Mouse (Mus musculus) cerebellum, adult 11-12 months (tissue): ENCODE results near the gene Il12a.
"Not testable (repeated sequence)": the region's sequence is repeated elsewhere in the genome, so short reads cannot be mapped to it uniquely, and the experiment has no call there.

Experiments used
- DNase-seq: peaks from one replicate; pipeline ENCODE4 v3.0.0; 2022

Gene Il12a

GRCm38 (mm10) chr3:68686852-68687560 lies 3.4 kb upstream of the Il12a start:
- no peak for DNase-seq

- no peak for DNase-seq
Observed at GRCm38 (mm10) chr3:68689346-68689745, 1.1 kb upstream of the Il12a start.

DNA sequence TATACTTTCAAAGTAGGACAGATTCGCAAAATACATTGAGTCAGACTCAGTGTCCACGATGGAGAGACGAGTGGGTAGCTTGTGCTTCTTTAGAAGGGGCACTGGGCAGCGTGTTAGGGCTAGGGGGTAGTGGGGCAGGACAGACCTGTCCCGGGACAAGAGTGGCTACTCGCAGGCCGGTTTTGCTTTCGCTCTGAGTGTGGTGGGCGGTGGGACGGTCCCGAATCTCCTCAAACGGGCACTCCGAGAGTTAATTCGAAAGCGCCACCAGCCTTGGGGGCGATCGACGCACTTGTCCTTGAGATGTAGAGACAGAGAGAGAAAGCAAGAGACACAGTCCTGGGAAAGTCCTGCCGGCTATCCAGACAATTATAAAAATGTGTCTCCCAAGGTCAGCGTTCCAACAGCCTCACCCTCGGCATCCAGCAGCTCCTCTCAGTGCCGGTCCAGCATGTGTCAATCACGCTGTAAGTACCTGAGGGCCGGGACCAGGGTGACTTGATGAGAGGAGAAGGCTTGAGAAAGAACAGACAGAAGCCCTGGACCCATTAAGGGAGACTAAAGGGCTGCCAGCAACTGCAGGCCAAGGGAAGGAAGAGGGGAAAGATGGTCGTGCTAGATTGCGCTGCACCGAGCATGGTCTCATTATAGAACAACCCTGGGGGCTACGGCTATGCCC lies 795 bp downstream of the Il12a start:
- no peak for DNase-seq

- DNase-seq = no peak
Observed at GRCm38 (mm10) chr3:68691938-68692599, 1.6 kb downstream of the Il12a start.

DNA sequence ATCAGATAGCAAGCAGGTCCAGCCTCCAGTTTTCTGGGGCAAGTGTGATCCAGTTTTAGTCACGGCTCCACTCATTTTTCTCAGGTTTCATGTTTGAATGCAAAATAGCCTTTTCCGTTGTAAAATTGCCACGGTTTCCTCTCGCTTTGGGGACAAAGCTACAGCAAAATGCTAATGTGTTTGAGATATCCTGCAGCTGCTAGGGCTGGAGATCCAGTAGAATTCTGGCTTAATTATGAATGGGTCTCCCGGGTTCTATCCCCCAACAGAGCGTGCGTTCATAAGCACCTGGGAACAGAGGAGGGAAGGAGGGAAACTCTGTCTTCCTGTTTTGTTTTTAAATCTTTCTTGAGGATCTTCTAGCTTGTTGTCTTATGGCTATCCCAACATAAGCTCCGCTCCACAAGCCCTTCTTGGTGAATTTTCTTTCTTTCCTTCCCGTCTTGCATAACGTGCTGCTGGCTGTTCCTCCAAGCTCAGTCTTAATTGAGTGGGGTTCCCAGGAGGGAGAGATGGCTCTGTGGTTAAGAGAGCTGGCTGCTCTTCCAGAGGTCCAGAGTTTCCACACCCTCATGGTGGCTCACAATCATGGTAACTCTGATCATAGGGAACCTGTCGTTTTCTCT lies 2.3 kb downstream of the Il12a start:
- DNase-seq = no peak

DNA sequence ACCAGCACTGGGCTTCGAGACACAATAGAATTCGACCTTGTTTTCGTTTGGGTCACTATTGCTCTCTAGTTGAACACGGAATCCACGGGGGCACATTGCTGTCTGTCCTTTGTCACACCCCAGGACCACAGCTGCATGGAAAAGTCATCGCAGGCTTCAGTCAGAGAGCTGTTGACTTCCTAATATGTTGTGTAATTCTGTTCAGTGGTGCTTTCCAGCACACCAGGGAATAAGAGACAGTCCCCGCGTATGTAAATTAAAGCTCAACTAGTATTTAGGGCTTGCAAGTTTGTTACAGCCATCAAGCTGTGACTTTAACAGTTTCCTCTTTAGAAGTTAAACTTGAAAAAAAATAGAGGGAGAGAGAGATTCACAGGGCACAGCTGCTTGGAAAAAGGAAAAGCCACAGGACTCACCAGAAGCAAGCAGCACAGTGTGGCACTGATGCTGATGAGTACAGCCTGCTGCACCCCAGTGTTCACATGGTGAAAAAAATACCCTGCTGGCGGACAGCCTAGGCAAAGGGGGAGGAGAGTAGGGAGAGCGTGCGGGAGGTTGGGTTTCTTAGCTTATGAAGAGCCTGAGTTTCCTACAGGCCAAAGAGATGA lies 3.1 kb downstream of the Il12a start:
- peak; percentile 31 for DNase-seq

DNA sequence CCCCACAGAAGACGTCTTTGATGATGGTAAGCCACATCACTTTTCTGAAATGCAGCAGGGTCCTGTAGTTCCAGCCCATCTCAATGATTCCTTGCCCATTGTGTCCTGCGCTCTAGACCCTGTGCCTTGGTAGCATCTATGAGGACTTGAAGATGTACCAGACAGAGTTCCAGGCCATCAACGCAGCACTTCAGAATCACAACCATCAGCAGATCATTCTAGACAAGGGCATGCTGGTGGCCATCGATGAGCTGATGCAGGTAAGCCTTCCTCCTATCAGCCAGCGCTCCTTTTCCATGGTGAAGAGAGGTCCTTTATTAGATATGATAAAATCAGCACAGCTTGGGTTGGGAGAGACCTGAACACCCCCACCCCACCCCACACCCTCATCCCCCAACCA lies 4.9 kb downstream of the Il12a start:
- no peak for DNase-seq

GRCm38 (mm10) chr3:68696495-68697200 lies 6.2 kb downstream of the Il12a start:
- no peak for DNase-seq

- DNase-seq = no peak
Observed at GRCm38 (mm10) chr3:68698601-68699000, 8.2 kb downstream of the Il12a start.

- DNase-seq = no peak
Observed at GRCm38 (mm10) chr3:68700091-68700490, 9.6 kb downstream of the Il12a start.

DNA sequence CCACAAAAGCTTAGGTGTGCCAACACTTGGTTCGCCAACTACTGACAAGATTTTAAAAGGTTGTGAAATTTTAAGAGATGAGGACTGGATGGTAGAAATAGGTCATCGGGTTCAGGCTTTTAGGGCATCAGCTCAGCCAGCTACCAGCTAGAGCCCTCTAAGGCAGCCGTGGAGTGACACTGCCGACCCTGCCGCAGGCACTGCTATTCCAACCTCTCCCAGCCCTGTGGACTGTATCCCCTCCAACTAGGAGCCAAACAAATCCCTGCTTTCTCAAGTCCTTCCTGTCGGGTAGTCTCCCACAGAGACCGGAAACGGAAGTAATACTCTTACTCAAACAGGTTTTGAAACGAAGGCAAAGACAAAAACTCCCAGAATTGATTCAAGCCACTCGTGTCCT lies 15.9 kb downstream of the Il12a start:
- no peak for DNase-seq

GRCm38 (mm10) chr3:68708230-68708629 lies 17.8 kb downstream of the Il12a start:
- DNase-seq = peak; percentile 26

DNA sequence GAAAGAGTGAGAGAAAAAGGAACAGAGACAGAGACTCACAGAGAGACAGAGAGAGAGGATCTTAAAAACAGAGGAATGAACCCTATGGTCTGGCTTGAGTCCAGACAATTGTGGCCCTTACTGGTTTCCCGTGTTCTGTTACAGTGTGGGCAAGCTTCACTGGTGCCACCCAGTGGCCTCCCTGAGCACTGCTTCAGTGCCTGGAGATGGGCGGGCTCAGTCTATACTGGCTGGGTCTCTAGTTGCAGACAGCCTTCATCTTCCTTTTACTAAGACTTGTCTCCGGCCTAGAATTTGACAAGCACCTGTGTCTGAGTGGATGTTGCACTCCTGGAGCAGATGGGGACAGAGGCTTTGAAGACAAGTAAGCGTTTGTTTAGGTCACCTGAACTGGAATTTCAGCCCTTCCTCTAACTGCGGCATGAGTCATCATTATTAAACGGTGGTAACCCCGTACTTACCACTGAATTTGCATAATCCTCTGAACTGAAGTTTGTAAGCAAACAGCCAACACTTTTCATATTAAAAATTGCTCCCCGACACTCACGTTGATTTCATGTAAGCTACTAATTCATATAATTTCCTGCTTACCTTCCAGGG lies 18.9 kb downstream of the Il12a start:
- peak; percentile 65 for DNase-seq

GRCm38 (mm10) chr3:68710436-68710835 lies 20.0 kb downstream of the Il12a start:
- no peak for DNase-seq

DNA sequence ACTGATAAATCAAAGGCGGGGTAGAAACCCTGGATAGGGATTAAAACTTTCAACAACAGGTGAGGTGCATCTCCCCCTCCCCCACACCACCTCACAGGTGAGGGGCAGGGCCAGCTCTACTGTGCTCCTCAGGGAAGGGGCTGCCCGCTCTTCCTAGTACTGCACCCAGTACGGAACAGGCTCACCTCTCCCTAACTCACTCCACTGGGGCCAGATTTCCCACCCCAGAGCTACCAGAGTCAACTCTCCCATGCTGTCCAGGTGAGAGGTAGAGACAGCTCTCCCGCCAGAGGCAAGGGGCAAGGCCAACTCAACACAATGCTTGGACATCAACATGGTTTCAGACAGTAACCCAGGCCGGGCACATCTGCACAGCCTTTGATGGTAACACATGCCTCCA lies 21.1 kb downstream of the Il12a start:
- DNase-seq = no peak

- DNase-seq = no peak
Observed at GRCm38 (mm10) chr3:68713550-68713949, 23.1 kb downstream of the Il12a start.

GRCm38 (mm10) chr3:68717346-68717745 lies 26.9 kb downstream of the Il12a start:
- not testable (repeated sequence) for DNase-seq

DNA sequence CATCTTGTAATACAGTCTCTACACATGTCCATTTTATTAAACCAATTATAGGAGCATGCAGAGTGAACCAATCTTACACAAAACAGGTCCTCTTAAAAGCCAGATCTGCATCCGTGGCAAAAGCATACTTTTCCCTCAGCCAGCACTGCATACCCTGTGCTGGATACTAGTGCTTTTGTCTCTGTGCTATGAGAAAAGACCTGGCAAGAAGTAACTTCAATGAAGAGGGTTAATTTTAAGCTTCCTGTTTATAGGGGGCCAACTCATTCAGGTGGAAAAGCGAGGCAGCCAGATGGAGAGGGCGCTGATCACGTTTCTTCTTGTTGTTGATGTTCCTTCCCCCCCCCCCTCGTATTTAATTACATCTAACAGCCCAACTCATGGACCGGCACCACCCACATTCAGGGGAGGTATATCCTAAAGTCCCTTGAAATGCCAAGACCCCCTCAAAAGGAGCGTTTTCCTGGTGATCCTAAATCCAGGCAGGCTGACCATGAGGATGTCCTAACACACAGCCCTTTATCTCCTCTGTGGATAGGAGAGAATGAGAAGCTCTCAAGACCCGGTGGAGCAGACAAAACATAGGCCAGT lies 28.9 kb downstream of the Il12a start:
- no peak for DNase-seq

DNA sequence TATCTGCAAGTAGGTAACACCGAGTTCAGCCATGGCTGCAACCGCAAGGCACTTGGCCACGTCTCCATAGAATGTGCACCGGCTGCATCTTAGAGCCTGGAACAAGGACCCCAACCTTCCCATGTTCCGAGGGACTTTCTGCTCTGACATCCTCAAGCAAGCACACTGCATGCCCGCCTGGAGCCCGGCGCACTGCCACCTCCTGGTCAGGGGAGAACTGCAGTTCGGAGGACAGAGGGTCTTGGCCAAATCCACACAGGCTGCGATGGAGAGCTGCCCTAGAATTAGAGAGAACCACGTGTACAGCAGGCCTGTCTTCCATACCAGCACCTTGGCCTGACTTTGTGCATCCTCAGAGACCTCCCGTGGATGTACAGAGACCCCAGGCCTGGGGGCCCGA lies 29.8 kb downstream of the Il12a start:
- DNase-seq = no peak

GRCm38 (mm10) chr3:68741955-68742354 lies 51.5 kb downstream of the Il12a start:
- no peak for DNase-seq

DNA sequence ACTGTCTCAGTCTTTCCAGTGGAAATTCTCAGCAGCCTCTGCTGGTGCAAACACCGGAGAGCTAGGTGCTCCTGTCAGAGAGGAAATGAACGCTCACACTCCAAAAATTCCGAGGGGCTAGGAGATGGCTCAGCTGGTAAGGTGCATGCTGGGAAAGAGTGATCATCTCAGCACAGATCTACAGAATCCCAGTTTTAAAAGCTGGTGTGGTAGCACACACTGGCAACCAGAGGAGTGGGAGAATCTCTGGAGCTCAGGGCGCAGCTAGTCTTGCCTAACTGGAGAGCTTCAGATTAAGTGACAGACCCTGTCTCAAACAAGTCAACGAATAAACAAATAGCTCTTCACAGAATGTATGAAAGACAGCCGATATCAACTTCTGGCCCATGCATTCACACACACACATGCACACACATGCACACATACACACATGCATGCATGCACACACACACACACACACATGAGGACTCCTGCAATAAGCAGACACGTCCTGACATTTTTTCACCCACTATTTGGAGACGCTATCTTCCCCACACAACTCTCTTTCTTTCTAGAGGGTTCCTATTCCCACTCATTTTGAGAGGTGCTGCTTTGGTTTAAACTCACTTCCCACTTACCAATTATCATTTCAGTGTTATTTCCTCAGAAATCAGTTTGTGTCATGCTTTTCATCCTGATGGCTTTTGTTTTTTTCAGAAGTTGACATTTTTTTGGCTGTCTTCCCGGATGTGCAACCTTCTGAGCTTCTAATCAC lies 52.5 kb downstream of the Il12a start:
- DNase-seq = no peak
